Mouse (Mus musculus) cerebellum, adult 2 months (tissue): ENCODE results near the gene Dtx1. TPM values are rescaled to one million over a fixed set of nuclear protein-coding genes. Genes with fewer than 3 reads are reported as not detected.

Source experiments
- DNase-seq, 2 experiments: peaks; one replicate each; pipeline ENCODE4 v3.0.0; 2021
- H3K27ac ChIP-seq: fragments of 200-500 bp; 2 replicates; pipeline ENCODE4 v1.5.1; 2012; ENCODE audit warnings: low read length, control low read depth, inconsistent platforms; ENCODE audit not compliant: insufficient read depth
- H3K27me3 ChIP-seq: fragments of 200-500 bp; 2 replicates; pipeline ENCODE4 v1.6.1; 2012; ENCODE audit warnings: inconsistent platforms, mild to moderate bottlenecking, low read length, moderate library complexity; ENCODE audit not compliant: control insufficient read depth, insufficient read depth
- H3K4me1 ChIP-seq: fragments of 200-500 bp; 2 replicates; pipeline ENCODE4 v1.6.1; 2011; ENCODE audit warnings: low read length; ENCODE audit not compliant: control insufficient read depth, insufficient read depth
- H3K4me3 ChIP-seq: fragments of 200-500 bp; replicated peaks from 2 replicates; pipeline ENCODE3; 2011; ENCODE audit warnings: mild to moderate bottlenecking, low read depth, low read length, control low read depth; ENCODE audit not compliant: insufficient read depth
- CTCF ChIP-seq: fragments of 200-500 bp; IDR thresholded peaks from 2 replicates; pipeline ENCODE4 v1.5.1; 2011; ENCODE audit warnings: low read depth, mild to moderate bottlenecking, control low read depth, low read length, moderate library complexity, borderline replicate concordance; ENCODE audit not compliant: insufficient read depth
- POLR2A ChIP-seq: fragments of 200-500 bp; IDR thresholded peaks from 2 replicates; pipeline ENCODE4 v1.6.1; 2011; ENCODE audit warnings: low read length, control low read depth, borderline replicate concordance; ENCODE audit not compliant: insufficient read depth
- WGBS: fragments of 180-500 bp; shearing (Covaris S2); methylation state at CpG from one replicate; pipeline ENCODE4 v1.1.7; 2018; 5-methylcytosine and 5-hydroxymethylcytosine counted together
- polyA plus RNA-seq: library from polyadenylated mRNA; depleted of rRNA; stranded (reverse); fragments of >200 nt; gene quantifications from 2 replicates; pipeline ENCODE4 v1.2.3, GENCODE M21; 2012

Dtx1 gene
- polyA plus RNA-seq, 1 experiment, result 123 TPM

DNA sequence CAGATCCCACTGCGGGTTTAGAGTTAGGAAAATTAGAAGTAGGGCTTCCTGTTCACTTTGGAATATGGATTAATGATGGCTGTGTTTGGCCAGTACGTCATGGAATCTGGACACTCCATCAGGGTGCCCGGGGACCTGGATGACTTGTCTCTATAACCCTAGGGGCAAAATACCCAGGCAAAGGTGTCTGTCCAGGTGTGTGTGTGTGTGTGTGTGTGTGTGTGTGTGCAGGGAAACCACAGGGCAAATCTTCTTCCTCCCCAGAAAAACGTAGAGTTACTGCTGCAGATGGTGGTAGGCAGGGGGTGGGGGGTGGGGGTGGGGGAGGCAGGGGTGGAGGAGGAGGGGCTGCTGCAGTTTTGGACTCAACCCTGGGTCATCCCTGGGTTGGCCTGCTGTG is 64.4 kb downstream of the Dtx1 start:
- no peak for TF ChIP-seq POLR2A
- no peak for TF ChIP-seq CTCF
- 74% methylated on average over 4 of the region's 4 CpGs for WGBS

DNA sequence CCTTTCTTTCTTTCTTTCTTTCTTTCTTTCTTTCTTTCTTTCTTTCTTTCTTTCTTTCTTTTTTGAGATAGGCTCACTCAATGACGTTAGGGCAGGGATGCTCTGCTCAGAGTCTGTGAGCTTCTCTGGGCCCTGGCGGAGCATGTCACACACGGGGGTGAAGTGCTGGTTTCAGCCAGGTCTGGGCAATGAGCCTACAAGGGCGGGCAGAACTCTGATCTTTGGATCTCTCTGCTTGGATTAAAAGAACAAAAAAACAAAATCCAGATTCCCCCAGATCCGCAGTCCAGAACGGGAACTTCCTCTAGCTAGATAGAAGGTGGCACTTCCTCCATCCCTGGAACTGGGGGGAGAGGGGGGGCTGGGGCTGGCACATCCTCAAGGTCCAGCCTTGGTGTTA is 65.9 kb downstream of the Dtx1 start:
- TF ChIP-seq POLR2A (no peak), CTCF (no peak)
- H3K27me3 ChIP-seq, result no peaks in the 10 kb centered on the region
- WGBS, result 7% methylated on average over 6 of the region's 6 CpGs
- peak in 1 of 2 experiments; percentile 57 for DNase-seq
- H3K4me1 ChIP-seq, result peaks cover 15% of the 10 kb centered on the region
- H3K27ac ChIP-seq, result no peak overlapping the region
- H3K4me3 ChIP-seq, result no peak overlapping the region

More for the DNA sequence above, 64.4 kb downstream of the Dtx1 start:
- 0 out of 2 replicates have a peak overlapping the region, but pooled peaks have one; percentile 66 for H3K27ac ChIP-seq
- H3K27me3 ChIP-seq, result no peaks in the 10 kb centered on the region
- no peak for DNase-seq
- peaks cover 15% of the 10 kb centered on the region for H3K4me1 ChIP-seq
- H3K4me3 ChIP-seq, result no peak overlapping the region

DNA sequence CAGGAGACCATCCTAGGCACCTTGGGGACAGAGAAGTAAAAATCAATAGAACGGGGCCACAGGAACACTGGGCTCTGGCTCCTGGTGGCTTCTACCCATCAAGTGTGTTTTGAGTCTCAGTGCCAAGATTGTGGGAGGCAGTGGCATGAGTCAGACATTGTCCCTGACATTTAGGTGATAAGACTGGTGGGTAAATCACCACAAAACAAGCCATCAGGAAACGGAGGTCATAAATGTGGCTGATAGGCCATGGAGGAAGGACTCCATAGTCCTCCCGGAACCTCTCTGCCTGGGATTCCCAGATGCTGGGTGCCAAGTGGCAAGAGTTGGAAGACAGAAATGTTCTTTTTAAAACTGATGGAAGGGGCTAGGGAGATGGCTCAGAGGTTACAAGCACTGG is 67.5 kb downstream of the Dtx1 start:
- Histone ChIP-seq H3K27me3 (no peaks in the 10 kb centered on the region), H3K4me3 (no peak overlapping the region), H3K27ac (0 out of 2 replicates have a peak overlapping the region, but pooled peaks have one; percentile 29), H3K4me1 (peaks cover 15% of the 10 kb centered on the region)
- DNase-seq, result peak in 1 of 2 experiments; percentile 50
- no peak for TF ChIP-seq CTCF
- 43% methylated on average over 3 of the region's 3 CpGs for WGBS

GRCm38 (mm10) chr5:120643365-120644085 is 68.2 kb downstream of the Dtx1 start:
- no peak overlapping the region for H3K4me3 ChIP-seq
- H3K27me3 ChIP-seq, result no peaks in the 10 kb centered on the region
- no peak overlapping the region; the same call in 1 of the 2 replicates for H3K27ac ChIP-seq
- 9% methylated on average over 14 of the region's 14 CpGs for WGBS
- peaks cover 15% of the 10 kb centered on the region for H3K4me1 ChIP-seq
- TF ChIP-seq CTCF (no peak), POLR2A (no peak)
- DNase-seq, result peak; percentile 68 to 84

DNA sequence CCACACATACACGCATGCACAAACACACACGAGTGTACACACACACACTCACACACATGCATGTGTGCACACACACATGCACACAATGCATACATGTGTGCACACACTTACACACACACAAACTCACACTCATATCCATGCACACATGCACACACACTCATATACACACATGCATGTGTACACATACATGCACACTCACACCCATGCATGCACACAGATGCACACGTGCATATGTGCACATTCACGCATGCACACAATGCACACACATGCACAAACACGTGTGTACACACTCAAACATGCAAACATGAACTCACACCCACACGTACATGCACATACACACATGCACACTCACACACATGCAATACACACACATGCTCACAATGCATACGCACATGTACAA is 71.6 kb downstream of the Dtx1 start:
- 92% methylated on average over 7 of the region's 7 CpGs for WGBS
- no peaks in the 10 kb centered on the region for H3K27me3 ChIP-seq
- peaks cover 13% of the 10 kb centered on the region; the same call in 1 of the 2 replicates for H3K4me1 ChIP-seq
- DNase-seq, result no peak
- TF ChIP-seq CTCF, result no peak
- no peak for TF ChIP-seq POLR2A
- H3K27ac ChIP-seq, result no peak overlapping the region
- H3K4me3 ChIP-seq, result no peak overlapping the region

GRCm38 (mm10) chr5:120635633-120636032 is 76.1 kb downstream of the Dtx1 start:
- no peak for DNase-seq
- H3K27ac ChIP-seq, result no peak overlapping the region
- WGBS, result 93% methylated on average over 5 of the region's 5 CpGs
- no peak overlapping the region for H3K4me3 ChIP-seq
- TF ChIP-seq POLR2A (no peak), CTCF (no peak)
- no peaks in the 10 kb centered on the region for H3K27me3 ChIP-seq
- no peaks in the 10 kb centered on the region for H3K4me1 ChIP-seq

DNA sequence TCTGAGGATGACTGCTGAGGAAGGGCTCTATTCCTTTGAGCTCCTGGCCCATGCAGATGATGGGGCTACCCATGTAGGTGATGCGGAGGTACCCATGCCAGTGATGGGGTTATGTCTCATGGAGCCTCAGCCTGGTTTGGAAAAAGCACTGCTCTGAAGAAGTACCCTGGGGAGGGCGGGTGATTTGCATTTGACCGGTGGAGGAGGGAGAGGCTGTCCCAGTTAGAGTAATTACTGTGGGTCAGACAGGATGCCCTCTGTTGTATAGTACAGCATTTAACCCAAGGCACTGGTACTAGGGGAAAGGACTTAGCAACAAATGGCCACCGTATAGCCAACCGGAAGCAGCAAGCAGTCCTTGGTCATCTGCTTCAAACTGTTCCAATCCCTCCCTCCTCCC is 76.9 kb downstream of the Dtx1 start:
- H3K4me1 ChIP-seq, result no peaks in the 10 kb centered on the region
- H3K27ac ChIP-seq, result no peak overlapping the region
- H3K27me3 ChIP-seq, result no peaks in the 10 kb centered on the region
- H3K4me3 ChIP-seq, result no peak overlapping the region
- DNase-seq, result no peak
- no peak for TF ChIP-seq POLR2A
- TF ChIP-seq CTCF, result no peak
- 54% methylated on average over 5 of the region's 5 CpGs for WGBS

DNA sequence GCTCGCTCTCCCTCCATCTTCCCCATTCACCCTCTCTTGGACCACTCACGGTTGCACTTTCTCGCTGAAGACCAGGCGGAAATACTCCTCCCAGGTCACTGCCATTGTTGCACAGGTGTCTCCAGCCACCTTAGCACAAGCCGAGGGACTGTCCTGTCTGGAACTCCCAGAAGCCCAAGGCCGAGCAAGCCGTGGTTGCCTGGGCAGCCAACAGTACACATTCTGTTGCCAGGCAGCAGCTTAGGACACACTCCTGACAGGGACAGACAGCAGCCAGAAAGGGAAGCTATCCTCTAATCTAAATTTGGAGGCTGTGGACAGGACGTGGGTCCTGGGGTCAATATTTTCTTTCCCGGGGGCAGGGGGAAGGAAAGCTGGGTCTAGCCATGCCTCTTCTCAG is 77.6 kb downstream of the Dtx1 start, which contains the start of gene Cfap73:
Gene Cfap73, minus strand, starts transcription at position 105 of the 400 bp plus-strand sequence.
- H3K4me3 ChIP-seq, result no peak within 1 kb of the TSS
- no peak for TF ChIP-seq POLR2A
- no peak for TF ChIP-seq CTCF
- no peaks in the 10 kb centered on the region for H3K4me1 ChIP-seq
- H3K27ac ChIP-seq, result no peak within 1 kb of the TSS
- H3K27me3 ChIP-seq, result no peaks in the 10 kb centered on the region
- 50% methylated on average over 9 of the region's 9 CpGs for WGBS
- DNase-seq, result no peak
